Mouse (Mus musculus): ENCODE results near the gene Ppard.

Ppard gene

GRCm38 (mm10) chr17:28280423-28280800 lies 47.9 kb downstream of the Ppard start:
- ChIA-PET POLR2A (interaction anchor here (0.7 to 2.2 kb wide), 21 partner anchors 9 to 184 kb away, joined by 3 to 8 read pairs (median 3); partner anchors contain the start of gene Def6 (in 1 of the 4)), CTCF (interaction anchor here in 3 of 4 experiments (0.6 to 6.3 kb wide), 21 partner anchors 9 to 820 kb away, joined by 3 to 44 read pairs (median 3); no protein-coding TSS in a partner anchor)

GRCm38 (mm10) chr17:28280831-28281377 lies 48.4 kb downstream of the Ppard start:
- CTCF ChIA-PET, result interaction anchor here (0.5 to 6.3 kb wide), 24 partner anchors 9 to 820 kb away, joined by 3 to 44 read pairs (median 3); partner anchors contain the start of gene Ppard (in 1 of the 4)

DNA sequence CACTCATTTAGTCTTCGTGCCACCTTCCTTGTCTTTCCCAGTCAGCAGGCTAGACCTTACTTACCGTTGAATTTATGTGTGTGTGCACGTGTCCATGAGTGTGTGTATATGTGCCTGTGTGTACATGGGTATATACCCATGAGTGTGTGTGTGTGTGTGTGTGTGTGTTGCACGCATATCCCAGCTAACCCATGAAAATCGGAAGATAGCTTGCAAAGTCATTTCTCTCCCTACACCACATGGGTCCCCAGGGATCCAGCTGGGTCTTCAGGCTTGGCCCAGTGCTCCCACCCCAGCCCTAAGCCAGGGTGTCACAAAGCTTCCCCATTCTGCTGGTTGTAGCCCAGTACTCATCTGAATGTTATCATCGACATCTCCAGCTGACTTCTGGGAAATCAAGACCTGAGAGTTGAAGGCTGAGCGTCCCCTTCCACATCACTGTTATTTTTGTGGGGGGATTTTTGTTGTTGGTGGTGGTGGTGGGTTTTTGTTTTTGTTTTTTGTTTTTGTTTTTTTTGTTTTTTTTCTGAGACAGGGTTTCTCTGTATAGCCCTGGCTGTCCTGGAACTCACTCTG lies 49.5 kb downstream of the Ppard start:
- ChIA-PET POLR2A (interaction anchor here in 2 of 4 experiments (1.2 to 1.6 kb wide), 4 partner anchors 13 to 30 kb away, joined by 3 to 7 read pairs (median 4); no protein-coding TSS in a partner anchor), CTCF (interaction anchor here in 3 of 4 experiments (1.1 to 6.3 kb wide), 6 partner anchors 8 to 56 kb away, joined by 3 to 44 read pairs (median 4); partner anchors contain the start of gene Ppard (in 1 of the 3))

More at GRCm38 (mm10) chr17:28280831-28281377, 48.4 kb downstream of the Ppard start:
- POLR2A ChIA-PET, result interaction anchor here (0.5 to 1.7 kb wide), 25 partner anchors 9 to 519 kb away, joined by 3 to 8 read pairs (median 3); partner anchors contain the start of gene Def6 (in 1 of the 4)

GRCm38 (mm10) chr17:28283199-28283598 lies 50.7 kb downstream of the Ppard start:
- POLR2A ChIA-PET, result interaction anchor here in 2 of 4 experiments (0.6 to 3.8 kb wide), 5 partner anchors 11 to 47 kb away, joined by 3 to 19 read pairs (median 3); partner anchors contain the start of gene Rpl10a (in 1 of the 2)
- CTCF ChIA-PET, result interaction anchor here in 2 of 4 experiments (0.6 to 1.6 kb wide), 2 partner anchors 57 to 958 kb away, joined by 4 to 5 read pairs; no protein-coding TSS in a partner anchor

- CTCF ChIA-PET, result interaction anchor here (0.5 to 2.0 kb wide), 9 partner anchors 11 to 89 kb away, joined by 3 to 5 read pairs (median 4); no protein-coding TSS in a partner anchor
- POLR2A ChIA-PET, result interaction anchor here (0.5 to 3.8 kb wide), 14 partner anchors 8 to 74 kb away, joined by 3 to 19 read pairs (median 4); partner anchors contain the start of gene Rpl10a (in 1 of the 4)
These were observed 53.6 kb downstream of the Ppard start for GRCm38 (mm10) chr17:28286133-28286532.

DNA sequence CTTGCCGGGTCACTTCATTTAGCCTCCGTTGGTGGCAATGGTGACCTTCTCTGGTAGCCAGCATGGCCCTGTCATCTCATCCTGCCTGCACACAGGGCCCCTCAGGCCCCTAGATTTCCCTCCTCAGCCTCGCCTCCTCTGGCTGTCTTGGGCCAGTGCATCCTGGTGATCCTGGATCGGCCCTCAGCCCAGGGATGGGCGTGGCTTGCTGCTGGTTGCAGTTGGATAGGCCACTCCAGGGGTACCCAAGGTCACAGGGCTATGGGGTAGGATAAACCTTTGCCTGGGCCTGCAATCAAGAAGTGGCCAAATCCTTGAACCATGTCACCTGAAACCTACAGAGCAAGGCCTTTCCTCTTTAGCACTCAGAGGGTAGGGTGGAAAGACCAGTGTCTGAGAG lies 54.5 kb downstream of the Ppard start:
- ChIA-PET CTCF (interaction anchor here in 1 of 4 experiments (1.0 to 1.6 kb wide), 3 partner anchors 17 to 61 kb away, joined by 3 to 5 read pairs (median 4); no protein-coding TSS in a partner anchor), POLR2A (interaction anchor here in 2 of 4 experiments (0.5 to 1.6 kb wide), 7 partner anchors 9 to 43 kb away, joined by 3 read pairs; no protein-coding TSS in a partner anchor)

- ChIA-PET CTCF (interaction anchor here in 1 of 4 experiments (1.0 kb wide), 1 partner anchor 17 kb away, joined by 3 read pairs; no protein-coding TSS in a partner anchor), POLR2A (interaction anchor here in 3 of 4 experiments (0.5 to 1.6 kb wide), 8 partner anchors 16 to 537 kb away, joined by 3 to 4 read pairs (median 3); partner anchors contain the start of gene Def6 (in 1 of the 3))
These were observed 55.1 kb downstream of the Ppard start for GRCm38 (mm10) chr17:28287578-28287977.

DNA sequence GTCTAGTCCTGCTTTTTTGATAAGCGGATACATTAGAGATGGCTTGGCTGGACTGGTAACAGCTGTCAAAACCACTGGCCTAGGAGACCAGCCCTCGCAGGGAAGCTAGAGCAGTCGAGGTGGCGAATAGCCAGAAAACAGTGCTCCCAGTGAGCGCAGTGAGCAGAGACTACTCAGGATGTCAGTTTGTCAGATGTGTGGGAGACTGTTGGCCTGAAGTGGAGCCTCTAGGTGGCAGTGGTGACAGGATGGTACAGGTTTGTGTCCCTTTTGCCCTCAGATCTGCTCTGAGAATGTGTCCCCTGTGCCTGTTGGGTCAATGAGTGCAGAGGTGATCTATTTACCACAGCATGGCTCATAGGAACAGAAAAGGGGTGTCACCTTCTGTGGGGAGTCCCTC lies 55.5 kb downstream of the Ppard start:
- POLR2A ChIA-PET, result interaction anchor here in 2 of 4 experiments (0.6 to 1.6 kb wide), 4 partner anchors 16 to 200 kb away, joined by 3 read pairs; no protein-coding TSS in a partner anchor
- CTCF ChIA-PET, result no interaction called here

DNA sequence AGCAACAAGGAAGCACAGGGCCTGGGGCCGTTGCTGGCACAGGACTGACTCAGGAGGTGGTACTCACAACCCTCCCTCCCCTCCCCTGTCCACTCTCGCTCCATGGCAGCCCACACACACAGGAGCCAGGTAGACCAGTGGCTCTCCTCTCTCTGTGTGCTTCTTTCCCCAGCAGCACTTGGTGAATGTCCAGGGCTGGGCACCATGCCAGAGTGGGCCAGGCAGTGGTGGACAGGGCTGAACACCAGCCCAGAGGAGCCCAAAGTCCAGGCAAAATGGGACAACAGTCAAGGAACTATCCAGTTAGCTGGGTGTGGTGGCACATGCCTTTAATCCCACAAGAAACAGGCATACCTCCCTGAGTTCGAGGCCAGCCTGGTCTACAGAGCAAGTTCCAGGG lies 57.8 kb downstream of the Ppard start:
- CTCF ChIA-PET, result interaction anchor here in 3 of 4 experiments (0.5 to 1.6 kb wide), 9 partner anchors 9 to 217 kb away, joined by 3 to 5 read pairs (median 3); no protein-coding TSS in a partner anchor
- POLR2A ChIA-PET, result interaction anchor here in 2 of 4 experiments (0.7 to 1.8 kb wide), 4 partner anchors 14 to 64 kb away, joined by 3 to 5 read pairs (median 5); no protein-coding TSS in a partner anchor

DNA sequence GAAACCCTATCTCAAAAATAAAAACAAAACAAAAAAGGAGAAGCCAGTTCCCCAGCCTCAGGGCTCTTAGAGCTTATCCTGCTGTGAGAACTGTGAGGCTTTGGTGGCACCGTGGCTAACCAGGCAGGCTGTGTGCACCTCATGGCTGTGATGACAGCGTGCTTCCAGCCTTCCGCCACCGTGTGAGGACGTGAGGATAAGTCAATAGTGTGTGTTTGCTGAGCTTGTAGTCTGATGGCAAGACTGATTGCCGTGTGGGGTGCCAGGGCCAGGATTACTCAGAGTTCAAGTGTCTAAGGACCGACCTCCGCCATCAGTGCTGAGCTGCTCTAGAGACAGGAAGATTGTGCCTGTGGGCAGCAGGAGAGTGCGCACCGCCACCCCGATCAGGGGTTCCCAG lies 58.2 kb downstream of the Ppard start:
- ChIA-PET CTCF (interaction anchor here in 3 of 4 experiments (0.5 to 1.3 kb wide), 5 partner anchors 11 to 218 kb away, joined by 3 to 5 read pairs (median 3); no protein-coding TSS in a partner anchor), POLR2A (interaction anchor here in 1 of 4 experiments (0.7 to 1.4 kb wide), 4 partner anchors 14 to 57 kb away, joined by 3 to 5 read pairs (median 4); no protein-coding TSS in a partner anchor)

- POLR2A ChIA-PET, result interaction anchor here in 1 of 4 experiments (1.2 to 1.4 kb wide), 3 partner anchors 13 to 40 kb away, joined by 3 to 5 read pairs (median 4); no protein-coding TSS in a partner anchor
- CTCF ChIA-PET, result interaction anchor here in 1 of 4 experiments (1.2 to 1.3 kb wide), 2 partner anchors 17 to 65 kb away, joined by 5 read pairs; no protein-coding TSS in a partner anchor
These were observed 58.8 kb downstream of the Ppard start for GRCm38 (mm10) chr17:28291346-28291745.

- ChIA-PET POLR2A (interaction anchor here in 3 of 4 experiments (0.7 to 3.2 kb wide), 7 partner anchors 10 to 1251 kb away, joined by 3 to 8 read pairs (median 4); partner anchors contain the start of gene Fance (in 1 of the 3)), CTCF (interaction anchor here in 2 of 4 experiments (0.6 to 1.4 kb wide), 3 partner anchors 9 to 195 kb away, joined by 3 to 8 read pairs (median 4); no protein-coding TSS in a partner anchor)
These were observed 61.2 kb downstream of the Ppard start for GRCm38 (mm10) chr17:28293716-28294115.

GRCm38 (mm10) chr17:28294449-28295333 lies 62.2 kb downstream of the Ppard start:
- CTCF ChIA-PET, result interaction anchor here (0.6 to 1.5 kb wide), 16 partner anchors 8 to 496 kb away, joined by 3 to 8 read pairs (median 4); partner anchors contain the start of gene Ppard (in 1 of the 4)
- POLR2A ChIA-PET, result interaction anchor here in 3 of 4 experiments (0.5 to 3.2 kb wide), 11 partner anchors 9 to 69 kb away, joined by 3 to 8 read pairs (median 3); partner anchors contain the start of gene Fance (in 1 of the 3)

GRCm38 (mm10) chr17:28298888-28299287 lies 66.4 kb downstream of the Ppard start:
- POLR2A ChIA-PET, result interaction anchor here in 3 of 4 experiments (0.5 to 3.6 kb wide), 16 partner anchors 9 to 190 kb away, joined by 3 to 24 read pairs (median 3); partner anchors contain the start of genes Fance (in 2 of the 3) and Def6 (in 1 of the 3)
- CTCF ChIA-PET, result interaction anchor here in 3 of 4 experiments (0.6 to 3.2 kb wide), 13 partner anchors 10 to 85 kb away, joined by 3 to 13 read pairs (median 4); partner anchors contain the start of gene Ppard (in 1 of the 3)

GRCm38 (mm10) chr17:28299669-28300320 lies 67.3 kb downstream of the Ppard start:
- CTCF ChIA-PET, result interaction anchor here (0.5 to 3.2 kb wide), 6 partner anchors 9 to 215 kb away, joined by 3 to 12 read pairs (median 4); no protein-coding TSS in a partner anchor
- POLR2A ChIA-PET, result interaction anchor here in 2 of 4 experiments (1.2 to 6.0 kb wide), 7 partner anchors 8 to 78 kb away, joined by 3 to 38 read pairs (median 8); partner anchors contain the start of genes Fance (in 2 of the 2) and Rpl10a (in 1 of the 2)

DNA sequence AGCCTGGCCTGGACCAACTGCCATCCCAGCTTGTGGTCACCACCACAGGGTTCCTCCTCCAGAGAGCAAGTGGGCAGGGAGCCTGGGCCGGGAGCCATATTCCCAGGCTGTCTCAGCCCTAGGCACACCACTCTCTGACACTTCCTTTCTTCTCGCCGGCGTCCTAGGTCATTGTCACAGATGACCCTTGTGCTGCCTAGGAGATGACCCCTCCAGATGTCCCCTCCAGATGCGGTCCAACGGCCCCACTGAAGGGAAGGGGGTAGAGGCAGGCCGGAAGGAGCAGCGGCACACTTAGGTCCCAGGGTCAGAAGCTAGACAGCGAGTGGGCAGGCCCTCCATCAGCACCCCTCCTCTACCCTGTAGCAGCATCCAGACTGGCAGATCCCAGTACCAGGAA lies 67.8 kb downstream of the Ppard start:
- ChIA-PET POLR2A (interaction anchor here in 2 of 4 experiments (0.9 to 6.0 kb wide), 8 partner anchors 8 to 92 kb away, joined by 5 to 38 read pairs (median 7); partner anchors contain the start of genes Fance (in 2 of the 2), Def6 (in 1 of the 2) and Rpl10a (in 1 of the 2)), CTCF (interaction anchor here (0.5 to 3.2 kb wide), 9 partner anchors 9 to 434 kb away, joined by 3 to 12 read pairs (median 3); no protein-coding TSS in a partner anchor)

Measured in embryonic stem cell, embryonic (primary cell).